Mouse (Mus musculus): ENCODE data around the gene Adgrl2. TPM values are rescaled to one million over a fixed set of nuclear protein-coding genes. Genes with fewer than 3 reads are reported as not detected.
A peak's percentile ranks its signal among the peaks of the same experiment; 100 is the strongest.

Gene Adgrl2
- polyA plus RNA-seq, 1 experiment from 2014 or later, result 77.5 TPM

DNA sequence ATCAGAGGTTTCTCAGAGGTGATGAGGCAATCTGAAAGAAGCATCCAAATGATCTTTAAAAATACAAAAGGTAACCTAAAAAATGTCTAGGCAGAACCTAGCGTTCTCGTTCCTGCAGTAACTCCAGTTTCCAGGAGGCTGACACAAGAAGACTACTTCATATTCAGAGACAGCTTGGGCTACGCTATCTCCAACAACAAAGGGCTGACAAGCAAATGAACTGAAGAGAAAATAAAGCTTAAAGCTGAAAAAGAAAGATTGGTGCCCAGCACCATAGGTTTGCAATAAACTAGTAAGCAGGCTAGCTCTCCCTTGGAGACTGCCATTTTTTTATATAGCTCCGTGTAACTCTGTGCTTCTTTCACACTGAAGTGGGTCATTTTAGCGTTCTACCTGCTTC, 28.7 kb downstream of the Adgrl2 start:
- 64% methylated on average over 5 of the region's 5 CpGs for WGBS
- no peaks in the 10 kb centered on the region for H3K9me3 ChIP-seq (ENCODE audit: control insufficient read depth, low read length)
- no peak overlapping the region for H3K9ac ChIP-seq (ENCODE audit: low read depth, low read length)
- H3K27me3 ChIP-seq (ENCODE audit: control insufficient read depth, insufficient read depth, low read length), result no peaks in the 10 kb centered on the region
- no peak for DNase-seq (ENCODE audit: low spot score)
- no peak overlapping the region for H3K27ac ChIP-seq (ENCODE audit: low read depth, low read length)
- ATAC-seq (ENCODE audit: low FRiP score), result no peak
- H3K4me2 ChIP-seq (replicated peaks; ENCODE audit: low read depth, low read length), result no peak overlapping the region
- no peaks in the 10 kb centered on the region for H3K36me3 ChIP-seq (ENCODE audit: control insufficient read depth, insufficient read depth, low read length)
- H3K4me1 ChIP-seq (replicated peaks; ENCODE audit: control insufficient read depth, insufficient read depth, low read length), result no peaks in the 10 kb centered on the region; the same call in 1 of the 2 replicates
- no peak overlapping the region for H3K4me3 ChIP-seq (ENCODE audit: low read depth, low read length)

DNA sequence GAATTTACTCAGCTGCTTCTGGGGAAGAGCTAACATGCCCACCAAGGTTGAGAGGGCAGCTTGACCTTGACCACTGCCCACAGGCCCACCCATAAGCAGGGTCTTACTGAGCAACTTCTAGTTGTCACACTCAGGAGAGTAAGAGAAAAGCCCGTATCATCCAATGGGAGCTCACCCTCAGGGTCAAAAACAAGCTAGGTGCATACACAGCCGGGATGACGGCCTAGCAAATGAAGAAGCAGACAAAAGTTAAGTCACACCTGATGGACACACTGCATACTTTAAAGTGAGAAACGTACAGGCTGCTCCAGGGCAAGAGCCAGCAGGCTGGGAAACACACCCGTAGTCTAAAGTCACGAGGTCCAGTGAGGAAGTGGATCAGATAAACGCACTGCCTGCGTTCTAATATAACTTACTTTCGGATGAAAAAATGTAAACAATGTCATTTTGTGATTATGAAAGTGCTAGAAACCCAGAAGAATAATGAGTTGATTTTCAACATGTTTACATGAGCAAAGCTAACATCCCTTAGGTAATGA, 29.5 kb downstream of the Adgrl2 start:
- no peak overlapping the region for H3K4me2 ChIP-seq (replicated peaks; ENCODE audit: low read depth, low read length)
- H3K4me1 ChIP-seq (replicated peaks; ENCODE audit: control insufficient read depth, insufficient read depth, low read length), result no peaks in the 10 kb centered on the region; the same call in 1 of the 2 replicates
- no peaks in the 10 kb centered on the region for H3K9me3 ChIP-seq (ENCODE audit: control insufficient read depth, low read length)
- no peaks in the 10 kb centered on the region for H3K36me3 ChIP-seq (ENCODE audit: control insufficient read depth, insufficient read depth, low read length)
- no peak for ATAC-seq (ENCODE audit: low FRiP score)
- 85% methylated on average over 9 of the region's 9 CpGs for WGBS
- no peak overlapping the region for H3K4me3 ChIP-seq (ENCODE audit: low read depth, low read length)
- no peak overlapping the region for H3K27ac ChIP-seq (ENCODE audit: low read depth, low read length)
- DNase-seq (ENCODE audit: low spot score), result no peak
- H3K27me3 ChIP-seq (ENCODE audit: control insufficient read depth, insufficient read depth, low read length), result no peaks in the 10 kb centered on the region
- no peak overlapping the region for H3K9ac ChIP-seq (ENCODE audit: low read depth, low read length)

DNA sequence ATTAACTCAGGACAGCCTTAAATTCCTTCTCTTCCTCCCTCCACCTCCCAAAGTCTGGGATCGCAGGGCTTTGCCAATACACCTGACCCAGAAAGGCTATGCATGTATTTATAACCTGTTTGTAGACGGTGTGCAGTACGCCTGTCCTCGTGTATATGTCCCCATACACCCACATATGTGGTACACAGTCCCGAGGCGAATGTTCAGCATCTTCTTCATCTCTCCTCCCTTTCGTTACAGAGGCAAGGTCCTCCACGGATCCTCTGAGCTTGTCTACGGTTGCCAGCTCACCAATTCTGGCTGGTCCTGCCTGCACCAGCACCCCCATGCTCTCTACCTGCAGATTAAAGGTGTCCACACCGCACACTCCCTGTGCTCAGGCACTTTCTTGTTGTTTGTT, 30.1 kb downstream of the Adgrl2 start:
- 85% methylated on average over 10 of the region's 10 CpGs for WGBS

DNA sequence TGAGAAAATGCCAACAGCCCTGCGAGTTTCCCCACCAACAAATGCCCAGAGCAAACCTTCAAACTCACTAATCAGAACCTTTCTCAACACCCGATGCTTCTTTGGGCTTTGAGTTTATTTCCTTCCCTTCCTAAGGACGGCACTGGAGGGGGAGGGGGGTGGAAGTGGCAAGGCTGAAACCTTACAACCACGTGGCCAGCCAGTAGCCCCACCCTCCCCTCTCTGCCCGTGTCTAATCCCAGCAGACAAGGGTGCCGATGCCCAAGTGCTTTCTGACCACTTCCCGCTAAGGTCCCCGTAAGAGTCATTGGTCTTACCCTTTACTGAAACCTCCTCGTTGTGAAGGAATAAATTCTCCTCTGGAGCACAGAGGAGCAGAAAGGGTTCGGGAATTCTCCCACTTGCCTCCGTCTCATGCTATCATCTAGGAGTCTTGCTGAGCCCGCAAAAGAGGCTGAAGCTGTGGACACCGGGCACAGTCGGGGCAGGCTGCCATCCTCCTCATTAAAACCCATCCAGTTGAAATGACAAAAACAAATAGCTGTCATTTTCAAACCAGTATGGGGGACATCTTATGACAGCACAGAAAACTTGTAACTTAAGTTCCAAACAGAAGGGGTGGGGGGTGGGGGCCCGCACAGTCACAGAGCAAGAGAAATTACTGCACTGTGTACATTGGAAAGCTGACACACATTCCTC, 30.9 kb downstream of the Adgrl2 start:
- Histone ChIP-seq H3K4me3 (ENCODE audit: low read depth, low read length) (no peak overlapping the region), H3K9ac (ENCODE audit: low read depth, low read length) (no peak overlapping the region), H3K4me2 (replicated peaks; ENCODE audit: low read depth, low read length) (0 out of 2 replicates have a peak overlapping the region, but pooled peaks have one; percentile 11), H3K36me3 (ENCODE audit: control insufficient read depth, insufficient read depth, low read length) (no peaks in the 10 kb centered on the region), H3K27me3 (ENCODE audit: control insufficient read depth, insufficient read depth, low read length) (no peaks in the 10 kb centered on the region), H3K9me3 (ENCODE audit: control insufficient read depth, low read length) (no peaks in the 10 kb centered on the region), H3K4me1 (replicated peaks; ENCODE audit: control insufficient read depth, insufficient read depth, low read length) (no peaks in the 10 kb centered on the region), H3K27ac (ENCODE audit: low read depth, low read length) (no peak overlapping the region)
- DNase-seq (ENCODE audit: low spot score), result no peak
- no peak for ATAC-seq (ENCODE audit: low FRiP score)
- 27% methylated on average over 15 of the region's 15 CpGs for WGBS

More for the DNA sequence above, 30.1 kb downstream of the Adgrl2 start:
- Histone ChIP-seq H3K4me2 (replicated peaks; ENCODE audit: low read depth, low read length) (no peak overlapping the region), H3K9ac (ENCODE audit: low read depth, low read length) (no peak overlapping the region), H3K27ac (ENCODE audit: low read depth, low read length) (no peak overlapping the region), H3K27me3 (ENCODE audit: control insufficient read depth, insufficient read depth, low read length) (no peaks in the 10 kb centered on the region), H3K4me1 (replicated peaks; ENCODE audit: control insufficient read depth, insufficient read depth, low read length) (no peaks in the 10 kb centered on the region; the same call in 1 of the 2 replicates), H3K36me3 (ENCODE audit: control insufficient read depth, insufficient read depth, low read length) (no peaks in the 10 kb centered on the region), H3K4me3 (ENCODE audit: low read depth, low read length) (no peak overlapping the region), H3K9me3 (ENCODE audit: control insufficient read depth, low read length) (no peaks in the 10 kb centered on the region)
- ATAC-seq (ENCODE audit: low FRiP score) (no peak), DNase-seq (ENCODE audit: low spot score) (no peak)

DNA sequence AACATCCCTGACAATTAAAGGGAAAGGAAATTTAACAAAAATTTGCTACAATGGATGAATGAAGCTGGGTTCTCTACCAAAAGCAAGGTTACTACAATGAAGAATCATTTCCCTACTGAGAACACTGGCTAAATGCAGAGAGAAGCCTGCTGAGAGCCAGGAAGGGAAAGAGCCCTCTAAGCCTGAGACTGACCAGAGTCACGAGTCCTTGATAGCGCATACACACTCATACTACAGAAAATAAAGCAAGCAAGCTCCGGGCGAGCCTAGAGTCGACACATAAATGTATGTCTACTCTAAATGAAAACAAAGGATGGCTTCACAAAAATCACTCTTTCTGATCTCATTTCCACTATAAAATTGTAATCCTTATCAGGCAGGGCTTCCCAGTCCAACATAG, 31.6 kb downstream of the Adgrl2 start:
- no peak overlapping the region for H3K4me3 ChIP-seq (ENCODE audit: low read depth, low read length)
- no peak for ATAC-seq (ENCODE audit: low FRiP score)
- no peaks in the 10 kb centered on the region for H3K27me3 ChIP-seq (ENCODE audit: control insufficient read depth, insufficient read depth, low read length)
- WGBS, result 78% methylated on average over 5 of the region's 5 CpGs
- H3K9ac ChIP-seq (ENCODE audit: low read depth, low read length), result no peak overlapping the region
- no peaks in the 10 kb centered on the region for H3K4me1 ChIP-seq (replicated peaks; ENCODE audit: control insufficient read depth, insufficient read depth, low read length)
- H3K9me3 ChIP-seq (ENCODE audit: control insufficient read depth, low read length), result no peaks in the 10 kb centered on the region
- no peak for DNase-seq (ENCODE audit: low spot score)
- no peak overlapping the region for H3K27ac ChIP-seq (ENCODE audit: low read depth, low read length)
- H3K4me2 ChIP-seq (replicated peaks; ENCODE audit: low read depth, low read length), result no peak overlapping the region
- H3K36me3 ChIP-seq (ENCODE audit: control insufficient read depth, insufficient read depth, low read length), result no peaks in the 10 kb centered on the region

DNA sequence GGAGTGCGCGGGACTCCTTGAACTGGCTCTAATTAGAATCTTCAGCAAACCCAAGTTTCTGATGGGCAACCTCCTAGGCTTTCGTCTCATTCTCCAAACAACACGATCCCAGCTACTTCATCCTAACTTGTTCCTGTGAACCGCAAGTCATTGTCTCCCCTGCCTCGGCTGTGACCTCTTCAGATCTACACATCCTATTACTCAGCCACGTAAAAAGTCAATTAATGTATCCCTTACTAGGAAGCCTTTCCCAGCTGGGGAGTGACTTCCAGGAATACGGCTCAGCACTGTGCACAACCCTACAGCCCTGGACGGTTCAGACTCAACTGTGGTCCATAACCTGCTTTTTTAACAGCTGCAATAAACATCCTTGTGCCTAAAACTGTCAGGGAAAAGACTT, 32.2 kb downstream of the Adgrl2 start:
- no peak overlapping the region for H3K4me2 ChIP-seq (replicated peaks; ENCODE audit: low read depth, low read length)

DNA sequence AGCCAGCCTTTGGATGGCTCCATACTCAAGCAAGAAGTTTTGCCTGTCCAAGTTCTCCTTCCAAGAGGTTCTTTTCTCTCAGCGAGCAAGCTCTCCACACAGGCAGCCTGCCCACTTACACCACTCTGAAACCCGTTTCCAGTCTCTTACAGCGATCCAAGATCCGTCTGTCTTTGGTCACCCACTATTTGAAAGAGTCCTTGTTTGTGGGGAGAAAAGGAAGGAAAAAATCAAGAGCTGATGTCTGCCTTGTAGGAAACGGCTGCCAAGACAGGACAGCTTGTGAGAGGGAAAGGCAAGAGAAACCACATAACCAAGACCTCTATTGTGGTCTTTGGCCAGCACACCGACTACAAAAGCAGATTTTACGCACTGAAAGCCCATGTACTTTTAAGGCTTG, 33.5 kb downstream of the Adgrl2 start:
- H3K4me2 ChIP-seq (replicated peaks; ENCODE audit: low read depth, low read length), result no peak overlapping the region
- H3K4me3 ChIP-seq (ENCODE audit: low read depth, low read length), result no peak overlapping the region
- H3K27ac ChIP-seq (ENCODE audit: low read depth, low read length), result no peak overlapping the region
- 85% methylated on average over 7 of the region's 7 CpGs for WGBS
- no peak for ATAC-seq (ENCODE audit: low FRiP score)
- H3K4me1 ChIP-seq (replicated peaks; ENCODE audit: control insufficient read depth, insufficient read depth, low read length), result no peaks in the 10 kb centered on the region
- DNase-seq (ENCODE audit: low spot score), result no peak
- no peak overlapping the region for H3K9ac ChIP-seq (ENCODE audit: low read depth, low read length)
- H3K36me3 ChIP-seq (ENCODE audit: control insufficient read depth, insufficient read depth, low read length), result no peaks in the 10 kb centered on the region
- no peaks in the 10 kb centered on the region for H3K27me3 ChIP-seq (ENCODE audit: control insufficient read depth, insufficient read depth, low read length)
- H3K9me3 ChIP-seq (ENCODE audit: control insufficient read depth, low read length), result no peaks in the 10 kb centered on the region

More for the DNA sequence above, 32.2 kb downstream of the Adgrl2 start:
- Histone ChIP-seq H3K9me3 (ENCODE audit: control insufficient read depth, low read length) (no peaks in the 10 kb centered on the region), H3K36me3 (ENCODE audit: control insufficient read depth, insufficient read depth, low read length) (no peaks in the 10 kb centered on the region), H3K27me3 (ENCODE audit: control insufficient read depth, insufficient read depth, low read length) (no peaks in the 10 kb centered on the region), H3K4me3 (ENCODE audit: low read depth, low read length) (no peak overlapping the region), H3K27ac (ENCODE audit: low read depth, low read length) (no peak overlapping the region), H3K4me1 (replicated peaks; ENCODE audit: control insufficient read depth, insufficient read depth, low read length) (no peaks in the 10 kb centered on the region), H3K9ac (ENCODE audit: low read depth, low read length) (no peak overlapping the region)
- DNase-seq (ENCODE audit: low spot score) (no peak), ATAC-seq (ENCODE audit: low FRiP score) (no peak)
- WGBS, result 65% methylated on average over 9 of the region's 9 CpGs

DNA sequence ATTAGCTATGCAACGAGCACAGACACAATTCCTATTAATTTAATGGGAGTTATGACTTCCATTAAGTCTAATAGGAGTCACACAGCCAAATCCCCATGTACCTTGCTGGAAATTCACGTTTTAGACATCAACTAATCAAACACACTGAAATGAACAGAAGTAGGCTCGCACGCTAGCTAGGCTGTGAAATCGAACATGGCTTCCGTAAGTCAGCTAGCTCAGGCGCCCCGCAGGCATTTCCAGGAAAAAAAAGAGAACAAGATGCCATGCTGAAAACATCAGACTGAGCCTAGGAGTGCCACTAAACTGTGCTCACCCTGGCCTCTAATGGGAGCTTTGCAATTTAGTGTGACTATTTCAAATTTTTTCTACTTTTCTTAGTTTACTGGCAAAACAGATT, 40.6 kb downstream of the Adgrl2 start:
- Histone ChIP-seq H3K9me3 (ENCODE audit: control insufficient read depth, low read length) (no peaks in the 10 kb centered on the region), H3K4me1 (replicated peaks; ENCODE audit: control insufficient read depth, insufficient read depth, low read length) (0 out of 2 replicates have a peak, but pooled peaks cover 5% of the 10 kb centered on the region), H3K4me3 (ENCODE audit: low read depth, low read length) (no peak overlapping the region), H3K9ac (ENCODE audit: low read depth, low read length) (no peak overlapping the region), H3K4me2 (replicated peaks; ENCODE audit: low read depth, low read length) (no peak overlapping the region), H3K36me3 (ENCODE audit: control insufficient read depth, insufficient read depth, low read length) (no peaks in the 10 kb centered on the region), H3K27me3 (ENCODE audit: control insufficient read depth, insufficient read depth, low read length) (no peaks in the 10 kb centered on the region), H3K27ac (ENCODE audit: low read depth, low read length) (no peak overlapping the region)
- DNase-seq (ENCODE audit: low spot score), result no peak
- WGBS, result 75% methylated on average over 8 of the region's 8 CpGs
- no peak for ATAC-seq (ENCODE audit: low FRiP score)

DNA sequence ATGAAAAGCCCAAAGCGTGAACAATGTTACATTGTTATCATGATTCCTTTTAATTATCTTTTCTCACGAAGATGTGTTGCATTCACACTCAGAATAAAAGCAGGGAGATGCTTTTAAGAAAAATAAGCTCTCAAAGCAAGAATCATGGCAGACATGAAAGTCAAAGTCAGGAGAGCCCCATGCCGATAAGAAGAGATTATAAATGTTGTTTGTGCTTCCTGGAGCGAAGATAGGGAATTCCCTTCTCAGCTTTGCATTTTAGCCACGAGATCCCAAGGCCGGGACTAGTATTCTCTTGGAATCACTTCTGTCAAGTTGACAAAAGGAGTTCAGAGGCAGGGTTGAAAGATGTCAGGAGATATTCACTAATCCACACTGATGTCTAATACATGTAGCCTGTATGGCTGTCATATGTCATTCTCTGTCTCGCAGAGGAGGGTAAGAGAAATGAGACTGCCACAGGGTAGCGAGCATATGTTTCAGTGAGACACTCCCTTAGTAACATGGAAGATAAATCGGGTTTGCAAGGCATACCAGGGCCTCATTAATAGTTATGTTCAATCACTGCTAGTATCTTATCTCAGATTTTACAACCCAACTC, 42.5 kb downstream of the Adgrl2 start:
- Histone ChIP-seq H3K9ac (ENCODE audit: low read depth, low read length) (no peak overlapping the region), H3K9me3 (ENCODE audit: control insufficient read depth, low read length) (no peaks in the 10 kb centered on the region), H3K4me2 (replicated peaks; ENCODE audit: low read depth, low read length) (no peak overlapping the region), H3K27me3 (ENCODE audit: control insufficient read depth, insufficient read depth, low read length) (no peaks in the 10 kb centered on the region), H3K4me3 (ENCODE audit: low read depth, low read length) (no peak overlapping the region), H3K36me3 (ENCODE audit: control insufficient read depth, insufficient read depth, low read length) (no peaks in the 10 kb centered on the region), H3K27ac (ENCODE audit: low read depth, low read length) (no peak overlapping the region), H3K4me1 (replicated peaks; ENCODE audit: control insufficient read depth, insufficient read depth, low read length) (0 out of 2 replicates have a peak, but pooled peaks cover 5% of the 10 kb centered on the region)
- WGBS, result 45% methylated on average over 9 of the region's 9 CpGs
- no peak for DNase-seq (ENCODE audit: low spot score)
- ATAC-seq (ENCODE audit: low FRiP score), result peak; percentile 44; the same call in 1 of the 2 replicates

All from hindbrain, embryonic 11.5 days (tissue).